Mouse (Mus musculus): ENCODE results near the gene Il17f. TPM values are rescaled to one million over a fixed set of nuclear protein-coding genes. Genes with fewer than 3 reads are reported as not detected.

Il17f gene
- polyA plus RNA-seq, 2 experiments: 0.45 TPM; not detected in 1

- WGBS: 73% methylated on average over 4 of the region's 4 CpGs
- H3K36me3 ChIP-seq (ENCODE audit: control insufficient read depth, insufficient read depth, low read length): no peaks in the 10 kb centered on the region
- H3K4me1 ChIP-seq (ENCODE audit: control insufficient read depth, insufficient read depth, low read length): no peaks in the 10 kb centered on the region
- DNase-seq (ENCODE audit: low spot score): no peak
- H3K27ac ChIP-seq (replicated peaks; ENCODE audit: low read depth, low read length): no peak overlapping the region
- no peak overlapping the region for H3K4me2 ChIP-seq (replicated peaks; ENCODE audit: low read depth, low read length, severe bottlenecking)
- ATAC-seq (ENCODE audit: low FRiP score, low read depth): no peak
- no peaks in the 10 kb centered on the region for H3K27me3 ChIP-seq (ENCODE audit: control insufficient read depth, insufficient read depth, low read length)
- H3K9me3 ChIP-seq (ENCODE audit: control insufficient read depth, low read length): no peaks in the 10 kb centered on the region
- no peak overlapping the region for H3K4me3 ChIP-seq (replicated peaks; ENCODE audit: low read length)
- H3K9ac ChIP-seq (ENCODE audit: low read depth, low read length, severe bottlenecking): no peak overlapping the region
- no peak for TF ChIP-seq POLR2A (IDR thresholded peaks at IDR 0.05; ENCODE audit: borderline replicate concordance, extremely low read depth, insufficient read depth, insufficient read length)
These were observed 53.8 kb downstream of the Il17f start for GRCm38 (mm10) chr1:20736572-20736971.

- Histone ChIP-seq H3K4me1 (ENCODE audit: control insufficient read depth, insufficient read depth, low read length) (no peaks in the 10 kb centered on the region), H3K36me3 (ENCODE audit: control insufficient read depth, insufficient read depth, low read length) (no peaks in the 10 kb centered on the region), H3K27me3 (ENCODE audit: control insufficient read depth, insufficient read depth, low read length) (no peaks in the 10 kb centered on the region), H3K27ac (replicated peaks; ENCODE audit: low read depth, low read length) (no peak within 1 kb of the TSS), H3K4me2 (replicated peaks; ENCODE audit: low read depth, low read length, severe bottlenecking) (no peak within 1 kb of the TSS), H3K4me3 (replicated peaks; ENCODE audit: low read length) (no peak within 1 kb of the TSS), H3K9ac (ENCODE audit: low read depth, low read length, severe bottlenecking) (no peak within 1 kb of the TSS), H3K9me3 (ENCODE audit: control insufficient read depth, low read length) (peaks cover 5% of the 10 kb centered on the region; the same call in 1 of the 2 replicates)
- no peak for TF ChIP-seq POLR2A (IDR thresholded peaks at IDR 0.05; ENCODE audit: borderline replicate concordance, extremely low read depth, insufficient read depth, insufficient read length)
- DNase-seq (ENCODE audit: low spot score) (no peak), ATAC-seq (ENCODE audit: low FRiP score, low read depth) (no peak)
- WGBS: 91% methylated on average over 10 of the region's 10 CpGs
These were observed 59.5 kb downstream of the Il17f start, which contains the start of gene Il17a for GRCm38 (mm10) chr1:20730903-20731302. Gene Il17a (plus strand): TSS chr1:20730905.

Other genes starting within 250 kb of the Il17f start
- 0.24 and 0.25 TPM in 2 replicates for gene Pkhd1, start 172.6 kb downstream of the Il17f start, polyA plus RNA-seq (2012; rRNA removed)
- 0.12 and 0.32 TPM in 2 replicates for gene Pkhd1, start 172.6 kb downstream of the Il17f start, polyA plus RNA-seq (2014; fragmentation: Nextera tagmentation; extraction: Ambion mirVana)
- not detected in 2 replicates for gene Il17a, start 59.7 kb downstream of the Il17f start, polyA plus RNA-seq (2012; rRNA removed)
- not detected in 2 replicates for gene Il17a, start 59.7 kb downstream of the Il17f start, polyA plus RNA-seq (2014; fragmentation: Nextera tagmentation; extraction: Ambion mirVana)
- gene Mcm3, start 29.7 kb upstream of the Il17f start, polyA plus RNA-seq (2012; rRNA removed): 91.1 and 92.3 TPM in 2 replicates
- gene Mcm3, start 29.7 kb upstream of the Il17f start, polyA plus RNA-seq (2014; fragmentation: Nextera tagmentation; extraction: Ambion mirVana): 125 TPM in 2 replicates
- gene Paqr8, start 100.0 kb upstream of the Il17f start, polyA plus RNA-seq (2012; rRNA removed): 5.7 and 10.9 TPM in 2 replicates
- 6.4 and 7.9 TPM in 2 replicates for gene Paqr8, start 100.0 kb upstream of the Il17f start, polyA plus RNA-seq (2014; fragmentation: Nextera tagmentation; extraction: Ambion mirVana)
- gene Efhc1, start 161.0 kb upstream of the Il17f start, polyA plus RNA-seq (2012; rRNA removed): 3.1 and 5.2 TPM in 2 replicates
- gene Efhc1, start 161.0 kb upstream of the Il17f start, polyA plus RNA-seq (2014; fragmentation: Nextera tagmentation; extraction: Ambion mirVana): 2.7 and 3.7 TPM in 2 replicates

All from limb, embryonic 14.5 days (tissue).